24 mouse cellular contexts compared by ENCODE assay signal in the genomic region with DNA sequence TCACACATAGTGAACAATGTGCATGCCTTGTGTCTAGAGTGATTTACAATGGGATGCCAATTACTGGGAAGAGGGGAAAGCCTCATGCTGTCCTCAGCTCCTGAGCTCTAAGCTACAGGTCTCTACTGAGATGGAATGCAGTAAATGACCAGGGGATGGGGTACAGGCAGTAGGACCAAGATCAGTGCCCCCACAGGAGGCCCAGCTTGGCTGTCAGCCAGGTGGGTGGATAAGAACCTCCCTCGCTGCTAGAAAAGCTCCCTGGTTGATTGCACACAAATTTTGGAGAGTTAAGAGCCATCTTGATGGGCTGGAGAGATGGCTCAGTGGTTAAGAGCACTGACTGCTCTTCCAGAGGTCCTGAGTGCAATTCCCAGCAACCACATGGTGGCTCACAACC.
"Had no signal": no experiment of that assay in that cellular context is flagged by ENCODE, and none has a peak within 500 bp of the region (broad histone marks: within the 10 kb centered on the region; RNA-seq: fewer than 3 reads in every experiment).

No protein-coding gene starts in this region.

- H3K4me3 ChIP-seq: embryonic facial prominence, embryonic 10.5 days; embryonic facial prominence, embryonic 12.5 days; embryonic facial prominence, embryonic 13.5 days; embryonic facial prominence, embryonic 15.5 days; erythroblast, embryonic 14.5 days; forebrain, embryonic 10.5 days; forebrain, embryonic 12.5 days; forebrain, embryonic 13.5 days; forebrain, embryonic 15.5 days; gastrocnemius, adult 2 months; heart, adult 2 months had no signal

- H3K27ac ChIP-seq: embryonic facial prominence, embryonic 10.5 days; embryonic facial prominence, embryonic 12.5 days; embryonic facial prominence, embryonic 13.5 days; embryonic facial prominence, embryonic 15.5 days; forebrain, embryonic 10.5 days; forebrain, embryonic 12.5 days; forebrain, embryonic 13.5 days; forebrain, embryonic 15.5 days; gastrocnemius, adult 2 months; heart, adult 2 months had no signal

- H3K36me3 ChIP-seq: embryonic facial prominence, embryonic 10.5 days; embryonic facial prominence, embryonic 12.5 days; embryonic facial prominence, embryonic 13.5 days; embryonic facial prominence, embryonic 15.5 days; forebrain, embryonic 10.5 days; forebrain, embryonic 12.5 days; forebrain, embryonic 15.5 days had no signal

- DNase-seq: cerebellum, adult 8-10 months; cerebellum, adult 9-10 months; cerebellum, adult 9-11 months; cerebellum, postnatal 14 days; cerebellum, postnatal 25 days; cerebellum, postnatal 36 days; embryo, embryonic 11 days; forebrain, postnatal 0 days; gastrocnemius, adult 2 months; gastrocnemius, postnatal 10 days; gastrocnemius, postnatal 14 days; gastrocnemius, postnatal 25 days; gastrocnemius, postnatal 36 days; heart, adult 11 months; heart, adult 2 months had no signal

- H3K4me1 ChIP-seq: embryonic facial prominence, embryonic 12.5 days; embryonic facial prominence, embryonic 13.5 days; embryonic facial prominence, embryonic 15.5 days; forebrain, embryonic 10.5 days; forebrain, embryonic 12.5 days; forebrain, embryonic 13.5 days; forebrain, embryonic 15.5 days had no signal

- H3K27me3 ChIP-seq: embryonic facial prominence, embryonic 12.5 days; embryonic facial prominence, embryonic 13.5 days; embryonic facial prominence, embryonic 15.5 days; forebrain, embryonic 12.5 days; forebrain, embryonic 13.5 days; forebrain, embryonic 15.5 days had no signal

- H3K9me3 ChIP-seq: embryonic facial prominence, embryonic 10.5 days; embryonic facial prominence, embryonic 12.5 days; embryonic facial prominence, embryonic 13.5 days; embryonic facial prominence, embryonic 15.5 days; forebrain, embryonic 10.5 days; forebrain, embryonic 12.5 days; forebrain, embryonic 13.5 days; forebrain, embryonic 15.5 days had no signal
